Comparison of ENCODE assay signal across 11 mouse cellular contexts in genomic region chr5:121336009-121336408, GRCm38 (mm10). TPM values are rescaled to one million over a fixed set of nuclear protein-coding genes. Genes with fewer than 3 reads are reported as not detected.
DNase-seq lines count a peak whose midpoint lies in the region; TF ChIP-seq lines count a peak whose summit lies in the region.
"Had no signal": no experiment of that assay in that cellular context is flagged by ENCODE, and none has a peak within 500 bp of the region (broad histone marks: within the 10 kb centered on the region; RNA-seq: fewer than 3 reads in every experiment).

No protein-coding gene starts in this region.

- H3K27me3 ChIP-seq in cerebellum, adult 2 months (ENCODE audit: control insufficient read depth, insufficient read depth, low read length), result no peaks in the 10 kb centered on the region
- H3K27me3 ChIP-seq: liver, embryonic 12.5 days had no signal

- WGBS in cerebellum, adult 2 months, result 12% methylated on average over 3 of the region's 3 CpGs

- no peak for TF ChIP-seq POLR2A in cerebellum, adult 2 months (IDR thresholded peaks at IDR 0.05; ENCODE audit: borderline replicate concordance, insufficient read depth, low read length)

- peaks cover 28% of the 10 kb centered on the region for H3K4me1 ChIP-seq in cerebellum, adult 2 months (ENCODE audit: control insufficient read depth, insufficient read depth, low read length)
- H3K4me1 ChIP-seq: liver, embryonic 12.5 days had no signal

- H3K27ac ChIP-seq in cerebellum, adult 2 months (ENCODE audit: insufficient read depth, low read length), result no peak overlapping the region
- H3K27ac ChIP-seq: liver, embryonic 12.5 days had no signal

- TF ChIP-seq CTCF in cerebellum, adult 2 months (IDR thresholded peaks at IDR 0.05; ENCODE audit: borderline replicate concordance, insufficient read depth, low read depth, low read length), result no peak

- H3K4me3 ChIP-seq in cerebellum, adult 2 months (replicated peaks; ENCODE audit: insufficient read depth, low read depth, low read length), result no peak overlapping the region
- H3K4me3 ChIP-seq: liver, embryonic 12.5 days had no signal

- peak; percentile 36 for DNase-seq in cerebellum, adult 11 months
- DNase-seq in cerebellum, adult 8-10 months, result no peak
- DNase-seq in kidney, adult 9 months, result peak; percentile 51
- no peak for DNase-seq in kidney, postnatal 4 days
- DNase-seq in cerebellum, adult 2 months, result peak; percentile 57 to 84
- peak; percentile 18 for DNase-seq in retina, embryonic 14.5 days (ENCODE audit: low spot score)
- no peak for DNase-seq in right cerebral cortex, adult 18-20 months
- no peak for DNase-seq in layer of hippocampus, postnatal 10 days (ENCODE audit: low spot score in 2 of 2)
- DNase-seq: adrenal gland, postnatal 10 days; right cerebral cortex, postnatal 14 days had no signal

RNA-seq across cellular contexts. Expression of gene Trafd1, which starts 49.4 kb away (rescaled TPM):
- 109 and 120 TPM in 2 replicates for polyA plus RNA-seq in cerebellum, adult 2 months (2012; rRNA removed)
- total RNA-seq in layer of hippocampus, postnatal 10 days (2021), result 10 to 100 TPM; 83.2 to 90.3 TPM

Comparison
In these comparisons a context has a peak if more than half of its experiments do, and no peak if none do; other contexts are left out.
1. DNase-seq: peak in cerebellum, adult 11 months (single experiment), kidney, adult 9 months (single experiment), cerebellum, adult 2 months (2 of 2) and retina, embryonic 14.5 days (single experiment); none in cerebellum, adult 8-10 months (single experiment), kidney, postnatal 4 days (0 of 2), right cerebral cortex, adult 18-20 months (single experiment) and layer of hippocampus, postnatal 10 days (0 of 2).